Mouse (Mus musculus) adrenal gland, adult (tissue): ENCODE results near the gene Aldh4a1.

Experiments used
- DNase-seq, 2 experiments: peaks; one replicate each; pipeline ENCODE4 v3.0.0; 2022 to 2023; ENCODE audit warnings: low spot score in 1 of 2; ENCODE audit not compliant: inconsistent age in 2 of 2

The Aldh4a1 gene

GRCm38 (mm10) chr4:139589351-139590027 lies 33.2 kb upstream of the Aldh4a1 start:
- no peak for DNase-seq

- no peak for DNase-seq
These were observed 32.2 kb upstream of the Aldh4a1 start for GRCm38 (mm10) chr4:139590446-139590845.

GRCm38 (mm10) chr4:139592895-139593294 lies 29.8 kb upstream of the Aldh4a1 start:
- DNase-seq, result no peak

- DNase-seq, result no peak
These were observed 29.3 kb upstream of the Aldh4a1 start for GRCm38 (mm10) chr4:139593383-139593782.

- DNase-seq, result no peak
These were observed 28.6 kb upstream of the Aldh4a1 start for GRCm38 (mm10) chr4:139594062-139594461.

GRCm38 (mm10) chr4:139596715-139597114 lies 26.0 kb upstream of the Aldh4a1 start:
- DNase-seq, result no peak

GRCm38 (mm10) chr4:139597286-139598284 lies 25.1 kb upstream of the Aldh4a1 start:
- DNase-seq, result no peak

GRCm38 (mm10) chr4:139598356-139598755 lies 24.3 kb upstream of the Aldh4a1 start:
- peak in 1 of 2 experiments; percentile 70 for DNase-seq

- peak; percentile 94 to 97 for DNase-seq
These were observed 23.6 kb upstream of the Aldh4a1 start for GRCm38 (mm10) chr4:139598950-139599518.

GRCm38 (mm10) chr4:139601519-139602356 lies 20.9 kb upstream of the Aldh4a1 start:
- DNase-seq, result peak; percentile 72 to 81

GRCm38 (mm10) chr4:139602357-139603244 lies 20.1 kb upstream of the Aldh4a1 start, which contains the start of gene Gm21969:
TSS of gene Gm21969 (plus strand) at chr4:139603186.
- peak; percentile 64 to 88 for DNase-seq

GRCm38 (mm10) chr4:139605216-139605615 lies 17.4 kb upstream of the Aldh4a1 start:
- DNase-seq, result no peak

GRCm38 (mm10) chr4:139606732-139607131 lies 15.9 kb upstream of the Aldh4a1 start:
- DNase-seq, result peak in 1 of 2 experiments; percentile 54

GRCm38 (mm10) chr4:139608975-139609374 lies 13.7 kb upstream of the Aldh4a1 start:
- no peak for DNase-seq

- DNase-seq, result no peak
These were observed 11.7 kb upstream of the Aldh4a1 start for GRCm38 (mm10) chr4:139610954-139611353.

GRCm38 (mm10) chr4:139611542-139611953 lies 11.1 kb upstream of the Aldh4a1 start:
- peak; percentile 76 to 93 for DNase-seq

GRCm38 (mm10) chr4:139614524-139615260 lies 8.0 kb upstream of the Aldh4a1 start:
- DNase-seq, result no peak

- peak; percentile 51 to 81 for DNase-seq
These were observed 6.2 kb upstream of the Aldh4a1 start for GRCm38 (mm10) chr4:139616276-139617000.
